In the genomic region with DNA sequence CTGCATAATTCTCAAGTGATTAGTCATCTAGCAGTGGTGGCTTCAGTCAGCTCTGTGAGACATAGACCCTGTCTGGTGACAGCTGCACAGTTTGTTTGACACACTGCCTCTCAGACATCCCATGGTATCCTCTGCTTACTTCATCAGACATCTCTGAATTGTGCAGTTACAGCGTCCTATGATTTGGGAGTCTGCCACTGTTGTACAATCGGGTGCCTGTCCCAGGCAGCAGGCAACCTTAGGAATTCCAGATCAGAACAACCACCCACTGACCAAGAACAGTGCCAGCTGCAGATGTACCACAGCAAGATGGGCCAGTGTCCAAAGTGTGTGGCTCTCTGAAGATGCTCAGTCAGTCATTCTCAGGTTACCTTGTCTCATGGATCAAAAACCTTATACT, we compare ENCODE assay signal across 17 mouse cellular contexts.
DNase-seq lines count a peak whose midpoint lies in the region.
"Had no signal": no experiment of that assay in that cellular context is flagged by ENCODE, and none has a peak within 500 bp of the region (broad histone marks: within the 10 kb centered on the region; RNA-seq: fewer than 3 reads in every experiment).

No protein-coding gene starts in this region.

- peak; percentile 39 to 56 for DNase-seq in cerebellum, postnatal 10 days
- no peak for DNase-seq in cerebellum, adult 18-20 months
- DNase-seq in layer of hippocampus, adult 8-10 months (ENCODE audit: low spot score in 2 of 2) = peak; percentile 5 to 8
- DNase-seq in layer of hippocampus, adult 9-10 months (ENCODE audit: low spot score) = no peak
- peak; percentile 93 for DNase-seq in Muller cell, postnatal 12 days (ENCODE audit: inconsistent ontology term)
- DNase-seq in layer of hippocampus, postnatal 10 days (ENCODE audit: low spot score in 2 of 2) = peak; percentile 12 to 29
- DNase-seq in retina, postnatal 1 day = no peak
- no peak for DNase-seq in kidney, adult 8-10 months
- DNase-seq: adrenal gland, postnatal 14 days; cerebellum, adult 11 months; cerebellum, postnatal 36 days; gastrocnemius, postnatal 25 days; heart, adult 2 months; kidney, postnatal 25 days; lung, adult 18-20 months; thymus, adult 18-20 months; thymus, postnatal 36 days had no signal

Comparison
In these comparisons a context has a peak if more than half of its experiments do, and no peak if none do; other contexts are left out.
1. DNase-seq: peak in cerebellum, postnatal 10 days (2 of 2), layer of hippocampus, adult 8-10 months (2 of 2), Muller cell, postnatal 12 days (single experiment) and layer of hippocampus, postnatal 10 days (2 of 2); none in cerebellum, adult 18-20 months (0 of 2), layer of hippocampus, adult 9-10 months (single experiment), retina, postnatal 1 day (single experiment) and kidney, adult 8-10 months (0 of 2).